Mouse (Mus musculus): Measurements from ENCODE around the gene Gm13124.
"Not testable (repeated sequence)": the region's sequence is repeated elsewhere in the genome, so short reads cannot be mapped to it uniquely, and the experiment has no call there.

DNA sequence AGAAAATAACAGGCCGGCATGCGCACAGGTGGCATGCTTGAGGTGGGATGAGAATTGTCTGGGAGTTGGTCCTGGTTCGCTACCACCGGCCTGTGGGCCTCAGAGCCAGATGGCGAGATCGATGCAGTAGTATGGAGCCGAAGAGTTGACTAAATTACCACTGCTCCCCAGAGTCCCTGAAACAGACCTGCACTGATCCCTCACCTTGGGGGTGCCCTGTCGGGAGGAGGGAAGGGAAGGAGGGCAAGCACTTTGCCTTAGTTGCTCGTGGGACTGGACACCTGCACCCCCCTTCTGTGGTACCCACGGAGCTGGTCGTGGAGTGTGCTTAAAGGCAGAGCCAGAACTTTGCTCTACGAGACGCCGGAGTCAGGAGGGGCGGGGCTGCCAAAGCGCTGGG is 21.3 kb upstream of the Gm13124 start:
- not testable (repeated sequence) for TF ChIP-seq CTCF (IDR thresholded peaks at IDR 0.05; ENCODE audit: low read depth, low read length); POLR2A (IDR thresholded peaks at IDR 0.05; ENCODE audit: extremely low read depth, insufficient read depth, low read length)
